Mouse (Mus musculus) hindbrain, postnatal 0 days (tissue): ENCODE measurements around the gene Prom1. TPM values are rescaled to one million over a fixed set of nuclear protein-coding genes. Genes with fewer than 3 reads are reported as not detected.
"Not testable (repeated sequence)": the region's sequence is repeated elsewhere in the genome, so short reads cannot be mapped to it uniquely, and the experiment has no call there.

ENCODE experiments used
- ATAC-seq: fragments of 200-750 bp; cut with Nextera tagmentation; 2 replicates; pipeline ENCODE4 v1.8.0; 2017; ENCODE audit warnings: mild to moderate bottlenecking, moderate TSS enrichment, moderate library complexity
- DNase-seq: peaks from one replicate; pipeline ENCODE4 v3.0.0-alpha.2; 2015; ENCODE audit warnings: low spot score
- H3K27ac ChIP-seq: fragments of 300-500 bp; sonication (generic); 2 replicates; pipeline ENCODE4 v1.5.1; 2014; ENCODE audit warnings: mild to moderate bottlenecking
- H3K27me3 ChIP-seq: fragments of 300-500 bp; sonication (generic); 2 replicates; pipeline ENCODE4 v1.6.1; 2014; ENCODE audit warnings: low read length, mixed read lengths; ENCODE audit not compliant: insufficient read depth
- H3K36me3 ChIP-seq: fragments of 300-500 bp; sonication (generic); 2 replicates; pipeline ENCODE4 v1.6.1; 2014; ENCODE audit warnings: low read length, mixed read lengths; ENCODE audit not compliant: insufficient read depth
- H3K4me1 ChIP-seq: fragments of 300-500 bp; sonication (generic); 2 replicates; pipeline ENCODE4 v1.6.1; 2014; ENCODE audit warnings: antibody characterized with exemption, low read length, mixed read lengths; ENCODE audit not compliant: insufficient read depth
- H3K4me2 ChIP-seq: fragments of 300-500 bp; sonication (generic); 2 replicates; pipeline ENCODE4 v1.6.1; 2014; ENCODE audit warnings: low read depth, mild to moderate bottlenecking, low read length, moderate library complexity, mixed read lengths
- H3K4me3 ChIP-seq: fragments of 300-500 bp; sonication (generic); 2 replicates; pipeline ENCODE4 v1.5.1; 2014; ENCODE audit warnings: low read length
- H3K9ac ChIP-seq: fragments of 300-500 bp; sonication (generic); replicated peaks from 2 replicates; pipeline ENCODE4 v1.6.1; 2014; ENCODE audit warnings: mild to moderate bottlenecking, low read length, moderate library complexity, mixed read lengths
- H3K9me3 ChIP-seq: fragments of 300-500 bp; sonication (generic); 2 replicates; pipeline ENCODE4 v1.6.1; 2016; ENCODE audit warnings: low read length, mixed read lengths
- CTCF ChIP-seq: IDR thresholded peaks from 2 replicates; pipeline ENCODE4 v1.5.1; 2016; ENCODE audit warnings: antibody characterized with exemption, control low read depth, low read depth
- WGBS: fragments of 180-500 bp; shearing (Covaris S2); extraction: QIAGEN DNeasy Blood & Tissue Kit; methylation state at CpG from one replicate; pipeline ENCODE4 v1.1.7; 2014; 5-methylcytosine and 5-hydroxymethylcytosine counted together
- polyA plus RNA-seq: library from polyadenylated mRNA; unstranded; fragments of >200 nt; fragmentation: Nextera tagmentation; extraction: Ambion mirVana; gene quantifications from 2 replicates; pipeline ENCODE4 v1.2.1, GENCODE M21; 2015
- total RNA-seq: library from RNA; depleted of rRNA; stranded (reverse); fragments of >200 nt; gene quantifications from 2 replicates; pipeline ENCODE4 v1.2.3, GENCODE M21; 2014; rRNA removed

Gene Prom1
- 22.6 and 27.4 TPM in 2 replicates for total RNA-seq
- 21.0 and 26.2 TPM in 2 replicates for polyA plus RNA-seq

GRCm38 (mm10) chr5:44101231-44102110 is at the start of gene Prom1:
Gene Prom1, minus strand, starts transcription at chr5:44102032.
- 2% methylated on average over 43 of the region's 44 CpGs for WGBS
- Histone ChIP-seq H3K27me3 (no peaks in the 10 kb centered on the region), H3K9me3 (no peaks in the 10 kb centered on the region), H3K27ac (peak within 1 kb of the TSS; percentile 12; the same call in 1 of the 2 replicates), H3K4me3 (peak within 1 kb of the TSS; percentile 51), H3K36me3 (no peaks in the 10 kb centered on the region), H3K9ac (peak within 1 kb of the TSS; percentile 68), H3K4me2 (peak within 1 kb of the TSS; percentile 85), H3K4me1 (no peaks in the 10 kb centered on the region)
- no peak for TF ChIP-seq CTCF
- peak; percentile 67 for ATAC-seq
- DNase-seq: peak; percentile 26

GRCm38 (mm10) chr5:44147732-44148131 is 45.9 kb upstream of the Prom1 start:
- ATAC-seq (no peak), DNase-seq (no peak)
- H3K9me3 ChIP-seq: no peaks in the 10 kb centered on the region
- no peak overlapping the region for H3K4me2 ChIP-seq
- H3K27ac ChIP-seq: no peak overlapping the region
- 0 out of 2 replicates have a peak, but pooled peaks cover 7% of the 10 kb centered on the region for H3K4me1 ChIP-seq
- no peak overlapping the region for H3K9ac ChIP-seq
- TF ChIP-seq CTCF: no peak
- whole genome bisulfite sequencing: 86% methylated on average over 3 of the region's 3 CpGs
- no peak overlapping the region for H3K4me3 ChIP-seq
- H3K27me3 ChIP-seq: no peaks in the 10 kb centered on the region
- H3K36me3 ChIP-seq: no peaks in the 10 kb centered on the region

- 0 out of 2 replicates have a peak, but pooled peaks cover 5% of the 10 kb centered on the region for H3K4me1 ChIP-seq
- no peak overlapping the region for H3K9ac ChIP-seq
- H3K36me3 ChIP-seq: no peaks in the 10 kb centered on the region
- no peak overlapping the region for H3K4me3 ChIP-seq
- no peak for DNase-seq
- no peaks in the 10 kb centered on the region for H3K9me3 ChIP-seq
- WGBS: 76% methylated on average over 6 of the region's 6 CpGs
- H3K27me3 ChIP-seq: no peaks in the 10 kb centered on the region
- no peak for ATAC-seq
- TF ChIP-seq CTCF: no peak
- no peak overlapping the region for H3K27ac ChIP-seq
- H3K4me2 ChIP-seq: no peak overlapping the region
Observed at GRCm38 (mm10) chr5:44146437-44147332, 44.9 kb upstream of the Prom1 start.

GRCm38 (mm10) chr5:44143467-44144235 is 41.8 kb upstream of the Prom1 start:
- TF ChIP-seq CTCF: no peak
- Histone ChIP-seq H3K4me2 (no peak overlapping the region), H3K4me1 (no peaks in the 10 kb centered on the region), H3K27me3 (no peaks in the 10 kb centered on the region), H3K27ac (no peak overlapping the region), H3K36me3 (no peaks in the 10 kb centered on the region), H3K9me3 (no peaks in the 10 kb centered on the region), H3K9ac (no peak overlapping the region), H3K4me3 (no peak overlapping the region)
- WGBS: 22% methylated on average over 8 of the region's 8 CpGs
- no peak for DNase-seq
- ATAC-seq: no peak

GRCm38 (mm10) chr5:44127487-44127886 is 25.7 kb upstream of the Prom1 start:
- DNase-seq (no peak), ATAC-seq (no peak)
- no peaks in the 10 kb centered on the region for H3K27me3 ChIP-seq
- WGBS: 86% methylated on average over 4 of the region's 4 CpGs
- no peaks in the 10 kb centered on the region for H3K4me1 ChIP-seq
- no peak overlapping the region for H3K4me3 ChIP-seq
- H3K9ac ChIP-seq: no peak overlapping the region
- no peak overlapping the region for H3K4me2 ChIP-seq
- no peaks in the 10 kb centered on the region for H3K36me3 ChIP-seq
- TF ChIP-seq CTCF: no peak
- H3K9me3 ChIP-seq: no peaks in the 10 kb centered on the region
- H3K27ac ChIP-seq: no peak overlapping the region

GRCm38 (mm10) chr5:44126574-44126973 is 24.7 kb upstream of the Prom1 start:
- not testable (repeated sequence) for H3K4me2 ChIP-seq, ATAC-seq, H3K4me1 ChIP-seq, H3K36me3 ChIP-seq, H3K9ac ChIP-seq, DNase-seq, H3K9me3 ChIP-seq, H3K27ac ChIP-seq, H3K27me3 ChIP-seq, H3K4me3 ChIP-seq
- WGBS: 83% methylated on average over 8 of the region's 8 CpGs
